16 mouse cellular contexts compared by ENCODE assay signal in genomic region chr7:25620751-25621150, GRCm38 (mm10). TPM values are rescaled to one million over a fixed set of nuclear protein-coding genes. Genes with fewer than 3 reads are reported as not detected.
"Had no signal": no experiment of that assay in that cellular context is flagged by ENCODE, and none has a peak within 500 bp of the region (broad histone marks: within the 10 kb centered on the region; RNA-seq: fewer than 3 reads in every experiment).

No protein-coding gene starts in this region.

- DNase-seq: lung, adult 2 months; lung, postnatal 36 days; right cerebral cortex, postnatal 14 days; thymus, postnatal 4 days had no signal

- ATAC-seq: lung, postnatal 0 days; midbrain, embryonic 13.5 days had no signal

RNA-seq across cellular contexts. Expression of gene Erich4, which starts 5.1 kb away (rescaled TPM):
- total RNA-seq: left cerebral cortex, adult 2 months; left cerebral cortex, postnatal 14 days; megakaryocyte progenitor cell, adult 5-6 weeks; midbrain, postnatal 0 days had no signal
- polyA plus RNA-seq: limb, embryonic 10.5 days; limb, embryonic 14.5 days; liver, embryonic 11.5 days; lung, adult 2 months; lung, postnatal 0 days; midbrain, embryonic 13.5 days; midbrain, postnatal 0 days; neural tube, embryonic 14.5 days; spleen, adult 2 months; testis, adult 2 months had no signal
